Mouse (Mus musculus) stomach, embryonic 14.5 days (tissue): ENCODE data around the gene Doc2b. TPM values are rescaled to one million over a fixed set of nuclear protein-coding genes. Genes with fewer than 3 reads are reported as not detected.
A peak's percentile ranks its signal among the peaks of the same experiment; 100 is the strongest.
"Not testable (repeated sequence)": the region's sequence is repeated elsewhere in the genome, so short reads cannot be mapped to it uniquely, and the experiment has no call there.

ENCODE experiments used
- ATAC-seq: fragments of 200-750 bp; cut with Nextera tagmentation; 2 replicates; pipeline ENCODE4 v1.8.0; 2017; ENCODE audit warnings: low read depth, moderate TSS enrichment; ENCODE audit not compliant: insufficient number of reproducible peaks, insufficient read depth, low FRiP score
- H3K27ac ChIP-seq: fragments of 300-500 bp; sonication (generic); 2 replicates; pipeline ENCODE4 v1.5.1; 2014; ENCODE audit warnings: mild to moderate bottlenecking, low read length, moderate library complexity, mixed read lengths
- H3K27me3 ChIP-seq: fragments of 300-500 bp; sonication (generic); 2 replicates; pipeline ENCODE4 v1.6.1; 2014; ENCODE audit warnings: low read length, control low read depth, mixed read lengths; ENCODE audit not compliant: control insufficient read depth, insufficient read depth
- H3K36me3 ChIP-seq: fragments of 300-500 bp; sonication (generic); 2 replicates; pipeline ENCODE4 v1.6.1; 2014; ENCODE audit warnings: mild to moderate bottlenecking, control low read depth, low read length, moderate library complexity, mixed read lengths; ENCODE audit not compliant: control insufficient read depth, insufficient read depth
- H3K4me1 ChIP-seq: fragments of 300-500 bp; sonication (generic); 2 replicates; pipeline ENCODE4 v1.6.1; 2014; ENCODE audit warnings: low read length, control low read depth, mixed read lengths; ENCODE audit not compliant: control insufficient read depth, insufficient read depth
- H3K4me2 ChIP-seq: fragments of 300-500 bp; sonication (generic); replicated peaks from 2 replicates; pipeline ENCODE4 v1.6.1; 2014; ENCODE audit warnings: low read depth, low read length, control low read depth
- H3K4me3 ChIP-seq: fragments of 300-500 bp; sonication (generic); 2 replicates; pipeline ENCODE4 v1.5.1; 2014; ENCODE audit warnings: low read depth, low read length, control low read depth
- H3K9ac ChIP-seq: fragments of 300-500 bp; sonication (generic); replicated peaks from 2 replicates; pipeline ENCODE4 v1.6.1; 2014; ENCODE audit warnings: low read depth, mild to moderate bottlenecking, control low read depth, low read length, moderate library complexity, mixed read lengths
- H3K9me3 ChIP-seq: fragments of 300-500 bp; sonication (generic); 2 replicates; pipeline ENCODE4 v1.6.1; 2016; ENCODE audit warnings: low read depth, low read length, control low read depth; ENCODE audit not compliant: control insufficient read depth
- WGBS: fragments of 180-500 bp; shearing (Covaris S2); extraction: QIAGEN DNeasy Blood & Tissue Kit; methylation state at CpG from one replicate; pipeline ENCODE4 v1.1.7; 2014; 5-methylcytosine and 5-hydroxymethylcytosine counted together
- polyA plus RNA-seq: library from polyadenylated mRNA; unstranded; fragments of >200 nt; fragmentation: Nextera tagmentation; extraction: Ambion mirVana; gene quantifications from 2 replicates; pipeline ENCODE4 v1.2.1, GENCODE M21; 2014

The Doc2b gene
- polyA plus RNA-seq, 1 experiment from 2014 or later, result 2.6 TPM

- H3K9ac ChIP-seq, result no peak overlapping the region
- no peak overlapping the region for H3K27ac ChIP-seq
- no peak for ATAC-seq
- no peak overlapping the region for H3K4me3 ChIP-seq
- 57% methylated on average over 2 of the region's 2 CpGs for WGBS
- H3K4me2 ChIP-seq, result no peak overlapping the region
- H3K36me3 ChIP-seq, result peaks cover 7% of the 10 kb centered on the region; the same call in 1 of the 2 replicates
- no peaks in the 10 kb centered on the region for H3K9me3 ChIP-seq
- no peaks in the 10 kb centered on the region for H3K27me3 ChIP-seq
- H3K4me1 ChIP-seq, result peaks cover 18% of the 10 kb centered on the region
These were observed 57.9 kb downstream of the Doc2b start for GRCm38 (mm10) chr11:75737806-75738476.

GRCm38 (mm10) chr11:75736978-75737377, 58.9 kb downstream of the Doc2b start:
- H3K27ac ChIP-seq, result no peak overlapping the region
- no peak for ATAC-seq
- no peak overlapping the region for H3K4me3 ChIP-seq
- no peak overlapping the region for H3K4me2 ChIP-seq
- H3K36me3 ChIP-seq, result peaks cover 7% of the 10 kb centered on the region; the same call in 1 of the 2 replicates
- no peaks in the 10 kb centered on the region for H3K27me3 ChIP-seq
- H3K4me1 ChIP-seq, result peaks cover 21% of the 10 kb centered on the region
- H3K9me3 ChIP-seq, result no peaks in the 10 kb centered on the region
- no peak overlapping the region for H3K9ac ChIP-seq
- WGBS, result 49% methylated on average over 3 of the region's 3 CpGs

GRCm38 (mm10) chr11:75735462-75736252, 60.2 kb downstream of the Doc2b start:
- H3K4me1 ChIP-seq, result peaks cover 21% of the 10 kb centered on the region
- H3K36me3 ChIP-seq, result peaks cover 7% of the 10 kb centered on the region; the same call in 1 of the 2 replicates
- 68% methylated on average over 5 of the region's 5 CpGs for WGBS
- no peak overlapping the region for H3K9ac ChIP-seq
- peak overlapping the region; percentile 89 for H3K4me2 ChIP-seq
- no peaks in the 10 kb centered on the region for H3K27me3 ChIP-seq
- no peak overlapping the region for H3K27ac ChIP-seq
- ATAC-seq, result no peak
- no peaks in the 10 kb centered on the region for H3K9me3 ChIP-seq
- H3K4me3 ChIP-seq, result peak overlapping the region; percentile 97; the same call in 1 of the 2 replicates

GRCm38 (mm10) chr11:75733227-75733940, 62.5 kb downstream of the Doc2b start:
- Histone ChIP-seq H3K4me1 (peaks cover 18% of the 10 kb centered on the region), H3K27ac (peak overlapping the region; percentile 94), H3K27me3 (no peaks in the 10 kb centered on the region), H3K9ac (peak overlapping the region; percentile 99), H3K4me3 (peak overlapping the region; percentile 97), H3K4me2 (peak overlapping the region; percentile 89), H3K9me3 (no peaks in the 10 kb centered on the region), H3K36me3 (peaks cover 4% of the 10 kb centered on the region; the same call in 1 of the 2 replicates)
- WGBS, result 1% methylated on average over 51 of the region's 52 CpGs
- ATAC-seq, result peak; percentile 39; the same call in 1 of the 2 replicates

GRCm38 (mm10) chr11:75732434-75733226, 63.2 kb downstream of the Doc2b start, which contains the start of gene Ywhae:
TSS of gene Ywhae (plus strand) at chr11:75732869.
- peak within 1 kb of the TSS; percentile 94 for H3K27ac ChIP-seq
- no peaks in the 10 kb centered on the region for H3K9me3 ChIP-seq
- H3K4me2 ChIP-seq, result peak within 1 kb of the TSS; percentile 89
- H3K4me3 ChIP-seq, result peak within 1 kb of the TSS; percentile 97
- no peaks in the 10 kb centered on the region for H3K27me3 ChIP-seq
- peak; percentile 96 for ATAC-seq
- under 1% methylated on average over 71 of the region's 76 CpGs for whole genome bisulfite sequencing
- peaks cover 18% of the 10 kb centered on the region for H3K4me1 ChIP-seq
- no peaks in the 10 kb centered on the region for H3K36me3 ChIP-seq
- H3K9ac ChIP-seq, result peak within 1 kb of the TSS; percentile 99

GRCm38 (mm10) chr11:75727659-75728058, 68.2 kb downstream of the Doc2b start:
- H3K4me1 ChIP-seq, H3K4me3 ChIP-seq, ATAC-seq, H3K27ac ChIP-seq, H3K9me3 ChIP-seq, H3K36me3 ChIP-seq, H3K4me2 ChIP-seq, H3K9ac ChIP-seq, H3K27me3 ChIP-seq: not testable (repeated sequence)
- 94% methylated on average over 6 of the region's 6 CpGs for WGBS

- Histone ChIP-seq H3K27me3 (no peaks in the 10 kb centered on the region), H3K27ac (no peak overlapping the region), H3K4me1 (0 out of 2 replicates have a peak, but pooled peaks cover 2% of the 10 kb centered on the region), H3K9ac (no peak overlapping the region), H3K36me3 (no peaks in the 10 kb centered on the region), H3K4me3 (no peak overlapping the region), H3K9me3 (no peaks in the 10 kb centered on the region), H3K4me2 (no peak overlapping the region)
- no peak for ATAC-seq
- WGBS, result 56% methylated on average over 2 of the region's 2 CpGs
These were observed 68.7 kb downstream of the Doc2b start for GRCm38 (mm10) chr11:75727168-75727567.
